Mouse (Mus musculus): ENCODE results near the gene Zfp972. TPM values are rescaled to one million over a fixed set of nuclear protein-coding genes. Genes with fewer than 3 reads are reported as not detected.
A peak's percentile ranks its signal among the peaks of the same experiment; 100 is the strongest.
"Not testable (repeated sequence)": the region's sequence is repeated elsewhere in the genome, so short reads cannot be mapped to it uniquely, and the experiment has no call there.

Gene Zfp972
- polyA plus RNA-seq (2014; fragmentation: Nextera tagmentation; extraction: Ambion mirVana): not detected in 2 replicates

GRCm38 (mm10) chr2:177925563-177926103 lies at the start of gene Zfp972:
Zfp972 (minus strand) TSS chr2:177925613.
- H3K4me3 ChIP-seq (ENCODE audit: low read depth, low read length); H3K27me3 ChIP-seq (replicated peaks; ENCODE audit: control insufficient read depth, insufficient read depth, low read length); ATAC-seq (replicated peaks; ENCODE audit: low FRiP score, low TSS enrichment, low read depth); H3K4me1 ChIP-seq (replicated peaks; ENCODE audit: control insufficient read depth, insufficient read depth, low read length); H3K9ac ChIP-seq (ENCODE audit: low read length); DNase-seq (ENCODE audit: low spot score); H3K9me3 ChIP-seq (ENCODE audit: control insufficient read depth, low read length); H3K4me2 ChIP-seq (ENCODE audit: low read length); H3K27ac ChIP-seq (ENCODE audit: low read depth); H3K36me3 ChIP-seq (ENCODE audit: control insufficient read depth, insufficient read depth, low read length): not testable (repeated sequence)
- 57% methylated on average over 3 of the region's 5 CpGs for WGBS

- H3K4me3 ChIP-seq (ENCODE audit: low read depth, low read length); DNase-seq (ENCODE audit: low spot score); H3K36me3 ChIP-seq (ENCODE audit: control insufficient read depth, insufficient read depth, low read length); H3K9me3 ChIP-seq (ENCODE audit: control insufficient read depth, low read length); H3K4me2 ChIP-seq (ENCODE audit: low read length); H3K27me3 ChIP-seq (replicated peaks; ENCODE audit: control insufficient read depth, insufficient read depth, low read length); ATAC-seq (replicated peaks; ENCODE audit: low FRiP score, low TSS enrichment, low read depth); H3K4me1 ChIP-seq (replicated peaks; ENCODE audit: control insufficient read depth, insufficient read depth, low read length); H3K9ac ChIP-seq (ENCODE audit: low read length); H3K27ac ChIP-seq (ENCODE audit: low read depth): not testable (repeated sequence)
- WGBS: 80% methylated on average over 7 of the region's 7 CpGs
Measured at GRCm38 (mm10) chr2:177974814-177975213, 49.4 kb upstream of the Zfp972 start.

DNA sequence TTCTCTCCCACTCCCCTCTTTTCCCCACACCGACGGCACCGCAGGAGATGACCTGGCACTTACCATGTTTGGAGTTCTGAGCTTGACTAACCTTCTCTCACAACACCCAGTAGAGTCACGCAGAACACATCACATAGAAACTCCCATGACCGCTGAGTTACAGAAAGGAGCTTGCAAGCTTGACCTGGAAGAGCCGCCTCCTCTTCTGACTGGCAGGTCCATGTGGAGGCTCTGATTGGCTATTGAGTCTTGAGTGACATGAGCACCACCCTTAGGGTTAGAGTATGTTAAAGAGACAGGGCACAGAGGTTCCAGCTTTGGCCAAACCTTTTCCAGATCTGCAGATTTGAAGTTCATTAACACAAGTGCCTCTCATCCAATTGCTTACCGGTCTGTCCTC lies 31.7 kb upstream of the Zfp972 start, which contains the start of gene Gm14326:
Gene Gm14326, minus strand, starts transcription at position 153 of the 400 bp plus-strand sequence.
- not testable (repeated sequence) for H3K27ac ChIP-seq (ENCODE audit: low read depth); H3K4me1 ChIP-seq (replicated peaks; ENCODE audit: control insufficient read depth, insufficient read depth, low read length); DNase-seq (ENCODE audit: low spot score); H3K36me3 ChIP-seq (ENCODE audit: control insufficient read depth, insufficient read depth, low read length); H3K9ac ChIP-seq (ENCODE audit: low read length); ATAC-seq (replicated peaks; ENCODE audit: low FRiP score, low TSS enrichment, low read depth); H3K27me3 ChIP-seq (replicated peaks; ENCODE audit: control insufficient read depth, insufficient read depth, low read length); H3K9me3 ChIP-seq (ENCODE audit: control insufficient read depth, low read length)
- 0% methylated on average over 3 of the region's 7 CpGs for WGBS
- 0 out of 2 replicates have a peak within 1 kb of the TSS, but pooled peaks have one; percentile 31 for H3K4me2 ChIP-seq (ENCODE audit: low read length)
- peak within 1 kb of the TSS; percentile 36 for H3K4me3 ChIP-seq (ENCODE audit: low read depth, low read length)

DNA sequence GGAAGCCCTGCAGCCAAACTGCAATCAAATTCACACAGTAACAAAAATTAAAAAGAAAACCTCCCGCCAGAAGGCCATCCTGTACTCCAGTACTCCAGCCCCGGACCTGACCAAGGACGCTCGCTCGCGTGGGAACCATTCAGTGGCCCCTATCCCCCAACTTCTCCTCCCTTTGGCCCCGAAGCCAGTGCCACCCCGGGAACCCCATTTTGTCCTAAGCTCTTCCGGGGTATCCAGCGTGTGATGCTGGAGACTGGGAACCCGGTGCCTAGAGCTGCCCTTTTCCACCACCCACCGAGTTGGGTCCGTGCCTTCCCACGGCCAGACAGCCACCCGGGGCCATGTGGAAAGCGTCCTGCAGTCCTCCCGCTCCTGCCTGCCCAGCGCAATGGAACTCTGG lies 31.3 kb upstream of the Zfp972 start:
- peak; percentile 48 for DNase-seq (ENCODE audit: low spot score)
- not testable (repeated sequence) for H3K27ac ChIP-seq (ENCODE audit: low read depth); H3K9ac ChIP-seq (ENCODE audit: low read length); H3K27me3 ChIP-seq (replicated peaks; ENCODE audit: control insufficient read depth, insufficient read depth, low read length); H3K4me1 ChIP-seq (replicated peaks; ENCODE audit: control insufficient read depth, insufficient read depth, low read length); H3K36me3 ChIP-seq (ENCODE audit: control insufficient read depth, insufficient read depth, low read length); ATAC-seq (replicated peaks; ENCODE audit: low FRiP score, low TSS enrichment, low read depth); H3K9me3 ChIP-seq (ENCODE audit: control insufficient read depth, low read length)
- 1% methylated on average over 18 of the region's 18 CpGs for WGBS
- Histone ChIP-seq H3K4me3 (ENCODE audit: low read depth, low read length) (peak overlapping the region; percentile 36), H3K4me2 (ENCODE audit: low read length) (0 out of 2 replicates have a peak overlapping the region, but pooled peaks have one; percentile 31)

DNA sequence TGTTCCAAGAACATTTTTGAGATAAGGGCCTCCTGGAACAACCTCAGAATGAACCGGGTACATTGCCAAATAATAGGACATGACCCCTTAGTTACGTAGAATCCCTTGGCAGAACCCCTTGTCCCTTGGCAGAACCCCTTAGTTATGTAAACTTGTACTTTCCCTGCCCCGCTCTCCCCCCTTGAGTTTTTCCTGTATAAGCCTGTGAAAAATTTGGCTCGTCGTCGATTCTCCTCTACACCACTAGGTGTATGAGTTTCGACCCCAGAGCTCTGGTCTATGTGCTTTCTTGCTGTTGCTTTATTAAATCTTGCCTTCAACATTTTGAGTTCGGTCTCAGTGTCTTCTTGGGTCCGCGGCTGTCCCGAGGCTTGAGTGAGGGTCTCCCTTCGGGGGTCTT lies 22.1 kb downstream of the Zfp972 start:
- H3K27ac ChIP-seq (ENCODE audit: low read depth); H3K9ac ChIP-seq (ENCODE audit: low read length); H3K27me3 ChIP-seq (replicated peaks; ENCODE audit: control insufficient read depth, insufficient read depth, low read length); DNase-seq (ENCODE audit: low spot score); H3K36me3 ChIP-seq (ENCODE audit: control insufficient read depth, insufficient read depth, low read length); H3K4me3 ChIP-seq (ENCODE audit: low read depth, low read length); ATAC-seq (replicated peaks; ENCODE audit: low FRiP score, low TSS enrichment, low read depth); H3K4me1 ChIP-seq (replicated peaks; ENCODE audit: control insufficient read depth, insufficient read depth, low read length); H3K9me3 ChIP-seq (ENCODE audit: control insufficient read depth, low read length); H3K4me2 ChIP-seq (ENCODE audit: low read length): not testable (repeated sequence)
- WGBS: 86% methylated on average over 5 of the region's 12 CpGs

DNA sequence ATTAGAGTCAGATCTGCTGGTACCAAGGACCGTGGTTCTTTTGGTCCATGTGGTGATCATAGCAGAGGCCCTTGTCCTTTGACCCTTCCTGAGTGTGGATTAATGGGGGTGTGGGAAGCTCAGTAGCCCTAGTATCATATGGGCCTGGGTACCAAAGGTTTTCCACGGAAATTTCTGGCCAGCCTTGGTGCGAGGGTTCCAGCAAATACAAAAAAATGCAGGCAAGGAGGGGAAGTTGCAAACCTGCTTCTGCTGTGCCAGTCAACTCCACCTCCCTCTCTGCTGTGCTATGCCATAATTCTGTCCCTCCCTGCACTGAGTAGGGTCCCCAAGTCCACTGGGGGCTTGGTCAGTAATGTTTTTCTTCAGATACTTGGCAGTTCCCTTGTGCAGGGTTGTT lies 27.2 kb downstream of the Zfp972 start:
- not testable (repeated sequence) for H3K4me3 ChIP-seq (ENCODE audit: low read depth, low read length); DNase-seq (ENCODE audit: low spot score); H3K4me1 ChIP-seq (replicated peaks; ENCODE audit: control insufficient read depth, insufficient read depth, low read length); H3K36me3 ChIP-seq (ENCODE audit: control insufficient read depth, insufficient read depth, low read length); H3K9ac ChIP-seq (ENCODE audit: low read length); H3K4me2 ChIP-seq (ENCODE audit: low read length); H3K9me3 ChIP-seq (ENCODE audit: control insufficient read depth, low read length); ATAC-seq (replicated peaks; ENCODE audit: low FRiP score, low TSS enrichment, low read depth); H3K27me3 ChIP-seq (replicated peaks; ENCODE audit: control insufficient read depth, insufficient read depth, low read length); H3K27ac ChIP-seq (ENCODE audit: low read depth)
- 67% methylated on average over 2 of the region's 3 CpGs for WGBS

- H3K9ac ChIP-seq (ENCODE audit: low read length); H3K4me1 ChIP-seq (replicated peaks; ENCODE audit: control insufficient read depth, insufficient read depth, low read length); H3K4me3 ChIP-seq (ENCODE audit: low read depth, low read length); H3K4me2 ChIP-seq (ENCODE audit: low read length); H3K27ac ChIP-seq (ENCODE audit: low read depth); H3K27me3 ChIP-seq (replicated peaks; ENCODE audit: control insufficient read depth, insufficient read depth, low read length); H3K36me3 ChIP-seq (ENCODE audit: control insufficient read depth, insufficient read depth, low read length); ATAC-seq (replicated peaks; ENCODE audit: low FRiP score, low TSS enrichment, low read depth); DNase-seq (ENCODE audit: low spot score); H3K9me3 ChIP-seq (ENCODE audit: control insufficient read depth, low read length): not testable (repeated sequence)
- 35% methylated on average over 7 of the region's 13 CpGs for WGBS
Measured at GRCm38 (mm10) chr2:177897046-177897578, 28.3 kb downstream of the Zfp972 start, which contains the start of gene Gm14327. Gm14327 (plus strand) TSS chr2:177897096.

GRCm38 (mm10) chr2:177887743-177888142 lies 37.7 kb downstream of the Zfp972 start:
- not testable (repeated sequence) for H3K27ac ChIP-seq (ENCODE audit: low read depth); H3K27me3 ChIP-seq (replicated peaks; ENCODE audit: control insufficient read depth, insufficient read depth, low read length); H3K9me3 ChIP-seq (ENCODE audit: control insufficient read depth, low read length); H3K36me3 ChIP-seq (ENCODE audit: control insufficient read depth, insufficient read depth, low read length); H3K4me3 ChIP-seq (ENCODE audit: low read depth, low read length); H3K9ac ChIP-seq (ENCODE audit: low read length); H3K4me2 ChIP-seq (ENCODE audit: low read length); DNase-seq (ENCODE audit: low spot score); H3K4me1 ChIP-seq (replicated peaks; ENCODE audit: control insufficient read depth, insufficient read depth, low read length); ATAC-seq (replicated peaks; ENCODE audit: low FRiP score, low TSS enrichment, low read depth)
- WGBS: 94% methylated on average over 14 of the region's 14 CpGs

GRCm38 (mm10) chr2:177862254-177862653 lies 63.2 kb downstream of the Zfp972 start:
- not testable (repeated sequence) for H3K4me2 ChIP-seq (ENCODE audit: low read length); H3K4me1 ChIP-seq (replicated peaks; ENCODE audit: control insufficient read depth, insufficient read depth, low read length); H3K27ac ChIP-seq (ENCODE audit: low read depth); ATAC-seq (replicated peaks; ENCODE audit: low FRiP score, low TSS enrichment, low read depth); DNase-seq (ENCODE audit: low spot score); H3K4me3 ChIP-seq (ENCODE audit: low read depth, low read length); H3K9me3 ChIP-seq (ENCODE audit: control insufficient read depth, low read length); H3K36me3 ChIP-seq (ENCODE audit: control insufficient read depth, insufficient read depth, low read length); H3K9ac ChIP-seq (ENCODE audit: low read length); H3K27me3 ChIP-seq (replicated peaks; ENCODE audit: control insufficient read depth, insufficient read depth, low read length)
- 86% methylated on average over 2 of the region's 2 CpGs for WGBS

All from intestine, embryonic 14.5 days (tissue).